20 mouse cellular contexts compared by ENCODE assay signal in genomic region chr19:28049280-28049679, GRCm38 (mm10).
"Had no signal": no experiment of that assay in that cellular context is flagged by ENCODE, and none has a peak within 500 bp of the region (broad histone marks: within the 10 kb centered on the region; RNA-seq: fewer than 3 reads in every experiment).

No protein-coding gene starts in this region.

- H3K27me3 ChIP-seq: lung, embryonic 15.5 days; megakaryocyte, embryonic 14.5 days; midbrain, embryonic 13.5 days; midbrain, embryonic 15.5 days; neural tube, embryonic 13.5 days; neural tube, embryonic 15.5 days had no signal

- H3K4me3 ChIP-seq: lung, embryonic 15.5 days; megakaryocyte, embryonic 14.5 days; midbrain, embryonic 13.5 days; midbrain, embryonic 15.5 days; neural tube, embryonic 13.5 days; neural tube, embryonic 15.5 days had no signal

- H3K4me2 ChIP-seq: lung, embryonic 15.5 days; midbrain, embryonic 11.5 days; midbrain, embryonic 13.5 days; midbrain, embryonic 15.5 days; neural tube, embryonic 13.5 days; neural tube, embryonic 15.5 days had no signal

- ATAC-seq: liver, postnatal 0 days; lung, postnatal 0 days; midbrain, embryonic 13.5 days; midbrain, embryonic 15.5 days had no signal

- DNase-seq: liver, postnatal 0 days; lung, adult 2 months; lung, postnatal 14 days; lung, postnatal 36 days; retina, postnatal 1 day; right cerebral cortex, adult 18-20 months; right cerebral cortex, postnatal 25 days; right cerebral cortex, postnatal 4 days; spleen, adult 18-20 months; thymus, adult 18-20 months; thymus, postnatal 14 days; thymus, postnatal 36 days had no signal

- H3K36me3 ChIP-seq: lung, embryonic 15.5 days; midbrain, embryonic 13.5 days; midbrain, embryonic 15.5 days; neural tube, embryonic 13.5 days; neural tube, embryonic 15.5 days had no signal
